Mouse (Mus musculus) thymus, postnatal 0 days (tissue): ENCODE measurements around the gene Hoxa7. TPM values are rescaled to one million over a fixed set of nuclear protein-coding genes. Genes with fewer than 3 reads are reported as not detected.

Experiments
- microRNA counts: library from miRNA; unstranded; fragments of <30 nt; microRNA quantifications from one replicate; lab custom pipeline; 2015
- microRNA-seq: library from miRNA; unstranded; fragments of <30 nt; microRNA quantifications from one replicate; pipeline ENCODE4, GENCODE M21; 2016; ENCODE audit warnings: borderline number of aligned reads
- polyA plus RNA-seq: library from polyadenylated mRNA; unstranded; fragments of >200 nt; fragmentation: Nextera tagmentation; extraction: Ambion mirVana; gene quantifications from 2 replicates; pipeline ENCODE4 v1.2.1, GENCODE M21; 2015

Gene Hoxa7
- polyA plus RNA-seq, 1 experiment from 2014 or later = 1.4 TPM

MicroRNAs within 50 kb of the gene (microRNA counts, 519-probe panel; counts per million panel counts)
- 473 counts per million, percentile 71 among the panel's probes with 10 or more counts for microRNA mmu-miR-196b (lab: Ali Mortazavi, UCI)

Small RNA genes within 50 kb of the gene (microRNA-seq; reads per million reads assigned to microRNA genes)
- gene Mir196b = 227 reads per million, percentile 55 among the genes with 10 or more reads in this experiment

Other genes starting within 250 kb of the Hoxa7 start
- 24.2 and 24.6 TPM in 2 replicates for gene Skap2, start 209.3 kb downstream of the Hoxa7 start, polyA plus RNA-seq
- gene Hoxa1, start 63.5 kb downstream of the Hoxa7 start, polyA plus RNA-seq = 0.44 and 0.45 TPM in 2 replicates
- gene Hoxa2, start 57.0 kb downstream of the Hoxa7 start, polyA plus RNA-seq = 5.1 and 5.4 TPM in 2 replicates
- 0.24 and 0.25 TPM in 2 replicates for gene 5730596B20Rik, start 44.4 kb downstream of the Hoxa7 start, polyA plus RNA-seq
- 0.27 and 0.39 TPM in 2 replicates for gene Hoxa4, start 30.1 kb downstream of the Hoxa7 start, polyA plus RNA-seq
- gene Hoxa5, start 17.3 kb downstream of the Hoxa7 start, polyA plus RNA-seq = 0.06 and 0.21 TPM in 2 replicates
- gene Hoxa6, start 13.1 kb downstream of the Hoxa7 start, polyA plus RNA-seq = not detected in 2 replicates
- gene Hoxa3, start 8.5 kb downstream of the Hoxa7 start, polyA plus RNA-seq = 1.1 and 1.2 TPM in 2 replicates
- gene Gm28308, start 8.5 kb downstream of the Hoxa7 start, polyA plus RNA-seq = not detected in 2 replicates
- gene Hoxa9, start 9.2 kb upstream of the Hoxa7 start, polyA plus RNA-seq = 0.62 and 0.81 TPM in 2 replicates
- gene Hoxa10, start 19.0 kb upstream of the Hoxa7 start, polyA plus RNA-seq = 0.08 and 0.19 TPM in 2 replicates
- gene Hoxa11, start 24.0 kb upstream of the Hoxa7 start, polyA plus RNA-seq = not detected in 2 replicates
- not detected in 2 replicates for gene Hoxa13, start 39.0 kb upstream of the Hoxa7 start, polyA plus RNA-seq
- gene Evx1, start 91.6 kb upstream of the Hoxa7 start, polyA plus RNA-seq = not detected in 2 replicates